Mouse (Mus musculus): Measurements from ENCODE around the gene H3f3b. TPM values are rescaled to one million over a fixed set of nuclear protein-coding genes. Genes with fewer than 3 reads are reported as not detected.

Gene H3f3b
- total RNA-seq, 4 experiments from 2014 or later = 92.7 to 141 (median 123) TPM

- DNase-seq (ENCODE audit: low spot score) = no peak
Measured at GRCm38 (mm10) chr11:116001725-116002124, 26.0 kb downstream of the H3f3b start.

- no peak for DNase-seq (ENCODE audit: low spot score)
Measured at GRCm38 (mm10) chr11:116000607-116001006, 27.2 kb downstream of the H3f3b start.

GRCm38 (mm10) chr11:115999538-116000143, 28.1 kb downstream of the H3f3b start:
- peak; percentile 67 for DNase-seq (ENCODE audit: low spot score)

GRCm38 (mm10) chr11:115999027-115999426, 28.7 kb downstream of the H3f3b start:
- no peak for DNase-seq (ENCODE audit: low spot score)

GRCm38 (mm10) chr11:115997662-115998061, 30.1 kb downstream of the H3f3b start:
- no peak for DNase-seq (ENCODE audit: low spot score)

GRCm38 (mm10) chr11:115997047-115997446, 30.7 kb downstream of the H3f3b start:
- no peak for DNase-seq (ENCODE audit: low spot score)

GRCm38 (mm10) chr11:115995256-115995655, 32.5 kb downstream of the H3f3b start:
- no peak for DNase-seq (ENCODE audit: low spot score)

- DNase-seq (ENCODE audit: low spot score) = no peak
Measured at GRCm38 (mm10) chr11:115992098-115992497, 35.7 kb downstream of the H3f3b start.

- DNase-seq (ENCODE audit: low spot score) = no peak
Measured at GRCm38 (mm10) chr11:115989686-115990085, 38.1 kb downstream of the H3f3b start.

GRCm38 (mm10) chr11:115983291-115983690, 44.5 kb downstream of the H3f3b start:
- no peak for DNase-seq (ENCODE audit: low spot score)

GRCm38 (mm10) chr11:115982472-115982871, 45.3 kb downstream of the H3f3b start:
- DNase-seq (ENCODE audit: low spot score) = no peak

GRCm38 (mm10) chr11:115975544-115975943, 52.2 kb downstream of the H3f3b start:
- DNase-seq (ENCODE audit: low spot score) = no peak

GRCm38 (mm10) chr11:115975083-115975420, 52.7 kb downstream of the H3f3b start:
- no peak for DNase-seq (ENCODE audit: low spot score)

- no peak for DNase-seq (ENCODE audit: low spot score)
Measured at GRCm38 (mm10) chr11:115974309-115975082, 53.3 kb downstream of the H3f3b start, which contains the start of gene Itgb4. Gene Itgb4 (plus strand): TSS chr11:115974709.

Other genes with a start within 250 kb of the H3f3b start
- 10 to 100 TPM; 40.3 to 48.2 (median 44.7) TPM for gene Caskin2, start 214.3 kb downstream of the H3f3b start, total RNA-seq (2022)
- gene Tsen54, start 213.2 kb downstream of the H3f3b start, total RNA-seq (2022) = 1 to 10 TPM; 6.9 to 8.8 (median 7.5) TPM
- 10 to 100 TPM; 15.7 to 31.8 (median 20.3) TPM for gene Llgl2, start 203.9 kb downstream of the H3f3b start, total RNA-seq (2022)
- under 1 TPM in 1 of 4 experiments, not detected in 3; 0.06 TPM for gene Myo15b, start 169.6 kb downstream of the H3f3b start, total RNA-seq (2022)
- 10 to 100 TPM; 11.0 to 28.2 (median 14.6) TPM for gene Smim5, start 128.0 kb downstream of the H3f3b start, total RNA-seq (2022)
- not detected for gene Smim6, start 115.9 kb downstream of the H3f3b start, total RNA-seq (2022)
- 10 to 100 TPM; 14.7 to 21.3 (median 16.2) TPM for gene Sap30bp, start 94.7 kb downstream of the H3f3b start, total RNA-seq (2022)
- 10 to 100 TPM in 1 of 4 experiments, 1 to 10 TPM in 3; 6.8 to 14.7 (median 8.2) TPM for gene Recql5, start 94.5 kb downstream of the H3f3b start, total RNA-seq (2022)
- 1 to 10 TPM; 2.3 to 3.1 (median 3.0) TPM for gene Itgb4, start 53.3 kb downstream of the H3f3b start, total RNA-seq (2022)
- 10 to 100 TPM; 12.5 to 16.0 (median 15.0) TPM for gene Galk1, start 15.2 kb downstream of the H3f3b start, total RNA-seq (2022)
- gene Unk, start 2.4 kb upstream of the H3f3b start, total RNA-seq (2022) = 1 to 10 TPM; 7.2 to 9.4 (median 7.8) TPM
- gene Unc13d, start 50.0 kb upstream of the H3f3b start, total RNA-seq (2022) = 1 to 10 TPM in 2 of 4 experiments, under 1 TPM in 2; 0.41 to 1.4 (median 0.83) TPM
- gene Wbp2, start 59.0 kb upstream of the H3f3b start, total RNA-seq (2022) = 100 to 1,000 TPM; 108 to 126 (median 116) TPM
- gene Trim47, start 99.2 kb upstream of the H3f3b start, total RNA-seq (2022) = 10 to 100 TPM; 17.9 to 25.7 (median 22.1) TPM
- 1 to 10 TPM; 6.6 to 8.2 (median 7.6) TPM for gene Trim65, start 103.2 kb upstream of the H3f3b start, total RNA-seq (2022)
- 10 to 100 TPM; 60.0 to 66.2 (median 63.9) TPM for gene Mrpl38, start 110.9 kb upstream of the H3f3b start, total RNA-seq (2022)
- 10 to 100 TPM; 14.5 to 16.4 (median 15.2) TPM for gene Fbf1, start 140.2 kb upstream of the H3f3b start, total RNA-seq (2022)
- 10 to 100 TPM; 10.1 to 15.1 (median 10.8) TPM for gene Ten1, start 170.9 kb upstream of the H3f3b start, total RNA-seq (2022)
- gene Acox1, start 171.1 kb upstream of the H3f3b start, total RNA-seq (2022) = 100 to 1,000 TPM; 199 to 220 (median 213) TPM
- gene Evpl, start 210.1 kb upstream of the H3f3b start, total RNA-seq (2022) = under 1 TPM; 0.49 to 0.94 (median 0.56) TPM
- gene Srp68, start 246.3 kb upstream of the H3f3b start, total RNA-seq (2022) = 10 to 100 TPM; 61.3 to 72.1 (median 66.2) TPM